Mouse (Mus musculus) thymus, postnatal 10 days (tissue): ENCODE results near the gene Phf21a.
"Not testable (repeated sequence)": the region's sequence is repeated elsewhere in the genome, so short reads cannot be mapped to it uniquely, and the experiment has no call there.

ENCODE experiments used
- DNase-seq, 2 experiments: peaks; one replicate each; pipeline ENCODE4 v3.0.0; 2021; ENCODE audit warnings: low spot score in 2 of 2

Phf21a gene

GRCm38 (mm10) chr2:92381901-92382588, 289.1 kb downstream of the Phf21a start, which contains the start of gene 1700029I15Rik:
1700029I15Rik (plus strand) TSS chr2:92382538.
- DNase-seq, result no peak

GRCm38 (mm10) chr2:92382759-92383158, 289.8 kb downstream of the Phf21a start:
- DNase-seq, result no peak

- peak; percentile 42 to 45 for DNase-seq
Measured at GRCm38 (mm10) chr2:92384101-92384500, 291.2 kb downstream of the Phf21a start.

GRCm38 (mm10) chr2:92385113-92386051, 292.5 kb downstream of the Phf21a start:
- DNase-seq, result no peak

GRCm38 (mm10) chr2:92386821-92387570, 294.1 kb downstream of the Phf21a start:
- DNase-seq, result no peak

GRCm38 (mm10) chr2:92387646-92388045, 294.7 kb downstream of the Phf21a start:
- DNase-seq, result no peak

- no peak for DNase-seq
Measured at GRCm38 (mm10) chr2:92388081-92388517, 295.2 kb downstream of the Phf21a start.

- peak; percentile 28 to 31 for DNase-seq
Measured at GRCm38 (mm10) chr2:92388891-92389641, 296.1 kb downstream of the Phf21a start.

GRCm38 (mm10) chr2:92389645-92390044, 296.7 kb downstream of the Phf21a start:
- no peak for DNase-seq

GRCm38 (mm10) chr2:92390206-92390930, 297.5 kb downstream of the Phf21a start:
- no peak for DNase-seq

- DNase-seq, result no peak
Measured at GRCm38 (mm10) chr2:92391116-92391515, 298.2 kb downstream of the Phf21a start.

- DNase-seq, result no peak
Measured at GRCm38 (mm10) chr2:92391703-92392317, 298.9 kb downstream of the Phf21a start.

GRCm38 (mm10) chr2:92392318-92393264, 299.7 kb downstream of the Phf21a start:
- DNase-seq, result no peak

- no peak for DNase-seq
Measured at GRCm38 (mm10) chr2:92395535-92395934, 302.6 kb downstream of the Phf21a start.

- no peak for DNase-seq
Measured at GRCm38 (mm10) chr2:92397436-92397835, 304.5 kb downstream of the Phf21a start.

GRCm38 (mm10) chr2:92399877-92400276, 307.0 kb downstream of the Phf21a start:
- DNase-seq, result not testable (repeated sequence)

- DNase-seq, result no peak
Measured at GRCm38 (mm10) chr2:92400682-92401081, 307.8 kb downstream of the Phf21a start.

GRCm38 (mm10) chr2:92401091-92401561, 308.2 kb downstream of the Phf21a start, which contains the start of gene Mapk8ip1:
Mapk8ip1 (minus strand) TSS chr2:92401263.
- no peak for DNase-seq
